Mouse (Mus musculus) frontal cortex, postnatal 25 days (tissue): ENCODE measurements around the gene Slc25a39.
A peak's percentile ranks its signal among the peaks of the same experiment; 100 is the strongest.
"Not testable (repeated sequence)": the region's sequence is repeated elsewhere in the genome, so short reads cannot be mapped to it uniquely, and the experiment has no call there.

Experiments used
- DNase-seq, 2 experiments: peaks; one replicate each; pipeline ENCODE4 v3.0.0; 2022; ENCODE audit warnings: low spot score in 2 of 2

Slc25a39 gene

DNA sequence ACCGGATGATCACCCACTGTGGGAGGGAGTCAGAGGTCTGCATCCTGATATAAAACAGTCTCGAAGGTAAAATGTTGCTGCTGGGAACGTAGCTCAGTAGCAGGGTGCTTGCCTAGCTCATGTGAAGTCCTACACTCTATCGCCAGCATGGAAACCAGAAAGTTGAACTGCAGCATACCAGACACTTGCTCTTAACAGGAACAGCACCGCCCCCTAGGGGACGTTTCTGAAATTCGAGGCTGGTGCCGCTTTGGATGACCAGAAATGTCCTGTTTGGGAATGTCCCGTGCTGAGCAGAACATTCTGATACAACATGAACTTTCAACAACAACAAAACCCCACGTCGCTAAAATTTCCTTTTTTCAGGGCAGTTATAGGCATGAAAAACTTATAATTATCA lies 4.0 kb upstream of the Slc25a39 start:
- peak; percentile 84 to 91 for DNase-seq

DNA sequence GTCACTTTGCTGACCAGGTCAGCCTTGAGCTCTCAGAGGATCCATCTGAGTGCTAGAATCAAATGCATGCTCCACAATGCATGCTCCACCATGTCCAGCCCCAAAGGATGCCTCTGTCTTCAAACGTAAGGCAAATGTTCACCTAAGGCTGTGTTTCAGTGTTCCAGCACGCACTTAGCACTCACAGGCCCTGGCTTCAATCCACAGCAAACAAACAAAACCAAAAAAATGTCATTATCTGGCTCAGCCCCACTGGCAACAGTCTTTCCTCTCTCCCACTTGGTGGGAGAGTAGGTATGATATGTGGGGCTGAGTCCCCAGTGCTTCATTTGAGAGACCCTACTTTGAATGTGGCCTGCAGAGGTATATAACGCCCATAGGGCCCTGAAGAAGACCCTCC lies 3.3 kb upstream of the Slc25a39 start:
- no peak for DNase-seq

DNA sequence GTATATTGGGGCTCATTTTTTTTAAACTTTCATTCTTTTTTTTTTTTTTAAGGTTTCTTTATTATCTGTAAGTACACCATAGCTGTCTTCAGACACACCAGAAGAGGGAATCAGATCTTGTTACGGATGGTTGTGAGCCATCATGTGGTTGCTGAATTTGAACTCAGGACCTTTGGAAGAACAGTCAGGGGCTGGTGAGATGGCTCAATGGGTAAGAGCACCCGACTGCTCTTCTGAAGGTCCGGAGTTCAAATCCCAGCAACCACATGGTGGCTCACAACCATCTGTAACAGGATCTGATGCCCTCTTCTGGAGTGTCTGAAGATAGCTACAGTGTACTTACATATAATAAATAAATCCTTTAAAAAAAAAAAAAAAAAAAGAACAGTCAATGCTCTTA lies 2.6 kb upstream of the Slc25a39 start:
- not testable (repeated sequence) for DNase-seq

DNA sequence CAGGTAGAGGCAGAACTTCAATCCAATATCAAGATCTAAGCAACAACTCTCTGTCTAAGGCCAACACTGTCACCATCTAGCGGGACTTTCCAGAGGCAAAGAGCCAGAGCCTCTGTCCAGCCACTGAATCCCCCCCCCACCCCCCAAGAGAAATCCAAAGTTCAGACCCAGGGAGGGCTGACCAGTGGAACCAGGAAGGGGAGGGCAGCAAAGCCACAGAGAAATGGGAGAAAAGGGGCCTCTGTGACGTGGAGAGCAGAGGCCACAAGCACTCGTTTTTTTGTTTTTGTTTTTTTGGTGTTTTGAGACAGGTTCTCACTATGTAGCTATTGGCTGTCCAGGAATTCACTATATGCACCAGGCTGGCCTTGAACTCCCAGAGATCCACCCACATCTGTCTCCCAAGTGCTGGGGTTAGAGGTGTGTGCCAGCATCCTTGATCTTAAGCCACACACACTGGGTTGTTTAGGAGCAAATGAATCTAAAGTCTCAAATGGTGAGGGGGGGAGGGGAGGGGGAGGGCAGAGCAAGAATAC lies 2.1 kb upstream of the Slc25a39 start:
- no peak for DNase-seq

DNA sequence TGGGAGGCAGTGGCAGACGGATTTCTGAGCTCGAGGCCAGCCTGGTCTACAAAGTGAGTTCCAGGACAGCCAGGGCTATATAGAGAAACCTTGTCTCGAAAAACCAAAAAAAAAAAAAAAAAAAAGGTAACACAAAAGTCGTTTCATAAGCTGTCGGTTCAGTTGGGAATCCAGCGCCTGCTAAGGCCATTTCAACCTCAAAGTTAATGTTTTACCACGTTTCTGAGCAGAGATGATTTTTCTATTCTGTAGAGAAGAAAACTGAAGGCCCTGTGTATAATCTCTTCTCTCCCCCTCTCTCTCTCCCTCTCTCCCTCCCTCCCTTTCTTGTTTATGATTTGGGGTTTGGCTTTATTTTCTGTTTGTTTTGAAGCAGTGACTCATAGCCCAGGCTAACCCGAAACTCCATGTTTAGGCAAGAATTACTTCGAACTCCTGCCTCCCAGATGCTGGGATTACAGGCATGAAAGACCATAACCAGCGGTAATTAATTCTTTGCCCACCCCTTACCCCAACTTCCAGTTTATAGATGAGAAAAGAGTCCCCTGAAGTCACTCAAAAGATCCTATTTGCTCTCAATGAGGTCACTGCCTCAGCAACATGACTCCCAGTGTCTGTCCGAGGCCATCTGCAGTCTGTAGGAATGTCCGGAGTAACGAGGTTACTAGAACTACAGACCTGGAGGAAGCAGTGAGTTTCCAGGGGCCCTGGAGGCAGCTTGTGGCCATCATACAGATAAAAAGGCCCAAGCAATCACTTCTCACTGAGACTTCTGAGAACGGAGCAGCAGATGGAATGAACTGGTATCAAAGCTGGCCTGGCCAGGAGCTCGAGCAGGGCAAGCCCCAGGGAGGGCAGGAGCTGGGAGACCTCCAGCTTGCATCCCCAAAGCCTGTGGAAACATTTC lies 1.4 kb upstream of the Slc25a39 start:
- DNase-seq = no peak

DNA sequence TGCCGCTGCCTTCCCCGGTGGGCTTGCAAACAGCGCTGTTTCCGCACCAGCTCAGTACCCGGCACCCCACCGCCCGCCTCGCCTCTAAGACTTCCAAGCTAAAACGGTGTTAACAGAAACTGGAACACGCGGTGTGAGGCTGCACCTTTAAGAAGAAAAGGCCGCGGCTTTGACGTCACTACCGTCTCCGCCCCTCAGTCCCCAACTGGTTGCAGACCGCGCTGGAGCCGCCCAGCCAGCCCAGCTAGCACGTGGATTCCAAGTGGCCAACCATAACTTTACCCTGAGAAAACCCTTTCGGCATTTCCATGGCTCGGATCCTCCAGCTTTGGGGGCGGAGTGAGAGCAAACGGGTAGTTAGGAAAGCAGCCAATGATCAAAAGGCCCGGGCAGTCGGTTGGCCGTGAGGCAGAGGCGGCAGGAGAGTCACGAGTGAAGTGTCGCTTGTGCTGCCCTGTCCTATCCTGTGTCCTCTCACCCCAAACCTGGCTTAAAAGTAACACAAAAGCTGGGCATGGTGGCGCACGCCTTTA lies 664 bp upstream of the Slc25a39 start:
- peak; percentile 86 to 93 for DNase-seq

DNA sequence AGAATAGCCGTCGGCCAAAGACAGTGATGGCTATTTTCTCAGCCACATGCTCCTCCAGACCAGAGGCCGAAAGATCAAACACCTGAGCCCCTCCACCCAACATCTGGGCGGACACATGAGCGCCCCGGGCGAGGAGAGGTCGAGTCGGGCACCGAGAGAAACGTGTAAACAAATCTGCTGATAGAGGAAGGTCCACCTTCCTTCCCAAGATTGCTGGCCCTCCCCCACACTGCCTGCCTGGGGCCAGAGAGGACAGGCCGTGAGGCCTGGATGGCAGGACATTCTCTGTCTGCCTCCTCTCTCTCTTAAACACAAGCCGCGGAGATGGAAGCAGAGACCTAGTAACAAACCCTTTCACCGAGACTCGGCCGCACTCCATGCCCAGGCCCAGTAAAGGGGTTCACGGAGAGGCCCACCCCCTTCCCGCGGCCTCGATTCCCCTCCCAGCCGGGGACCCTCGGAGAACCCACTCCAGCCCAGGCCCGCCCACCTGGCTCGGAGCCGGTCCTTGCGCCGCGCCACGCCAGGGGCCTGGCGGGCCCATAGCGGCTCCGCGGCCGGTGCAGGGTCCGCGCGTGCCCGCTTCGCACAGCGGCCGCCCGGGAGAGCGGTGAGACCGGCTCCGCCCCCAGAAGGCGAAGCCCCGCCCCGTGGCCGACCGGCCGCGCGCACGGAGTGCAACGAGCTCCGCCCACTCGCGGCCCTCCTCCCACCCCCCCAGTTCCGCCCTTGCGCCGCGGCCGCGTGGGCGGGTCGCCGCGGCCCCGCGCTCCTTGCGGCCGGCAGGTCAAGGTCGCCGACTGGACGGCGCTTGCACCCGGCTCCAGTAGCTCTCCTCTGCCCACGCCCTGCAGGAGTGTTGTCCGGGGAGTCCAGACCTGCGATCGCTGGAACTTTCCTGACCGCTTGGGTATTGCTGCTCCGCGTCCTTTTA lies 579 bp downstream of the Slc25a39 start:
- peak; percentile 71 to 78 for DNase-seq

DNA sequence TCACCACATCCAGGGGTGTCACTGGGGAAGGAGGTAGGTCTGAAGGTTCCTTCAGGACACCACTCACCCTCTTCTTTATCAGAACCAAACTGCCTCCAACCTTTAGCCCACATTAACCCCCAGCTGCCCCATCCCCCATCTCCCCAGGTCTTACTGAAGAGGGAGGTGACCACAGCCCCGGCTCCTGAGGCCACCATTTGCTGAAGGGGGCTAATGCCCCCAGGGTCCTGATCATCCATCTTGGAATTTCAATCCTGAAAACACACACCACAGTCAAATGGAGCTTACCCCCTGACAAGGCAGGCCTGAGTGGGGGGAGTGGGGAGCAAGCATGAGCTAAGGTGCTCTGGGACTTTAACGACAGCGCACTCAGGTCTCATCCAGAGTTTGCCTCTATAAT lies 1.3 kb downstream of the Slc25a39 start:
- DNase-seq = no peak

DNA sequence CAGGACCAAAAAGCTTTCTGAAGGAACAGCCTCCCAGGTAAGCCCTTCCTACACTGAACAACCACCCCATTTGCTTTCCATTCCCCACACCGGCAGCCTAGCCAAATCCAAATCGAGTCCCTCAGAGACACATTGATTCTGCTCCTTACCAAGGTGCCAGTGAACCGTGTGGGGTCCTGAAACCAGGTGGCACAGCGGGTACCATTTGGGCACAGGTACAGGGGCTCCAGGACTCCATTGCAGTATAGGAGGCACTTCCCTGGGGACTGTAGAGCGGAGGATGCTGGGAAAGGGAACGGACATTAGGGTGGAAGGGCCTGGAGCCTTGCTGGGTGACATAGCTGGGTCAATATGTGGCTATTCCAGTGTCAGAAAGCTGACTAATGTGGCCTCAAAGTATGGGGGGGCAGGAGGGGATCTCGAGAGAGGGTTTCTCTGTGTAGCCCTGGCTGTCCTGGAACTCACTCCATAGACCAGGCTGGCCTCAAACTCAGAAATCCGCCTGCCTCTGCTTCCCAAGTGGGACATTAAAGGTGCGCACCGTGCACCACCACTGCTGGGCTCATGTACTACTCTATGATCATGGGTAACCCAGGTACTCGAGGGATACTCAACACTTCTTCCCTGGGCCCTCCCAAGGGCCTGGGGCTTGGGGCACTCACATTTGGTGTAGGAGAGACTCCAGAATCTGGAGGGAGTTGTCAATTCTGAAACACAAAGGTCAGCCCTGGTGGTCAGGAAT lies 2.0 kb downstream of the Slc25a39 start:
- DNase-seq = no peak

DNA sequence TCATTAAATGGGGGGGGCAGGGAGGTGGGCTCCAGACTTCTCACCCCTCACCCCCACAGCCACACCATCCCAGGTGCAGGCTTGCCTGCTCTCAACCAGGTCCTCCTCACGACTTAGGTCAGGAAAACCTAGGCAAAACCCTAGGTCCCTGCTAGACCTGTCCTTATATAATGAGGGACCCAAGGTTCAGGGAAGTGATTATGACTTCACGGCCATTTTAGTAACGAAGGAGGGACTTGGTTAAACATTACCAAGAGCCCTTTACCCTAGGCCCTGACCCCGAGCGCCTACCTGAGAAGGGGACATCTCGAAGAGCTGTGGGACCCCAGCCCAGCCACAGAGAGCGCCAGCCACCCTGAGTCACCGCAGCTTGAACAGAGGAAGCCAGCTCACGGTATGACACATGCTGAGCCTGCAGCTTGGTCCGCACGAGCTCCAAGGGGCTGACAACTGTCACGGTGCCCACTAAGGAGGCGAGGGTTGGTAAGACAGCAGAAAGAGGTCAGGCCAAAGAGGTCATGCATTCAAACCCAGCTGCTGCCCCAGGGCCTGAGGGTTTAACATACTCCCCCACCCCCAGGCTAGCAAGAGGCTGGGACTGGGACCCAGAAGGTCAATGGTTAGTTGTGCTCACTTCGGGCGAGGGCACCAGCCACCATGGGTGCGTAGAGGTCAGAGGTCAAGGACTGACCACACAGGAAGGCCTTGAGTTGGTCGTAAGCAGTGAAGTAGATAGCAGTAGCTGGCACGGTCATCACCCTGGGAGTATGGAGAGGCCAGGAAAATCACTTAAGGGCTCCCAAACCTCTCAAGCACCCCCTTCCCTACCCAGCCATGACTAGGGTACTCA lies 3.4 kb downstream of the Slc25a39 start:
- no peak for DNase-seq

DNA sequence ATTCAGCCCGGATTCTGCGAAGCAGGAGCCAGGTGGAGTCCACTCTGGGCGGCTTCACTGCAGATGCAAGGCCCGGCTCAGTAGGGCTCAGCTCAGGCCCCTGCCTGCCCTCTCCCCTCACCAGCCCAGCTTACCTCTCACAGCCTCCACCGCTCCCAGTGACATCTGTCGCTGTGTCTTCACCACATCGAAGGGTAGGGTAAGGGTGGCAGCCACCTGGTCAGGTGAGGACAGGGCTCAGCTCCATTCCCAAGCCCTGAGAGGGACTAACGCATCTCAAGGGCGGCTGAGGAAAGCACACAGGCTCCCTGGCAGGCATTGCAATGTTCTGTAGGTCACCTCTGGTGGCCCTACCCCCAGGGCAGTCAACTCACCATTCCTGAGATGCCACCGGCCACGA lies 4.1 kb downstream of the Slc25a39 start:
- DNase-seq = no peak

DNA sequence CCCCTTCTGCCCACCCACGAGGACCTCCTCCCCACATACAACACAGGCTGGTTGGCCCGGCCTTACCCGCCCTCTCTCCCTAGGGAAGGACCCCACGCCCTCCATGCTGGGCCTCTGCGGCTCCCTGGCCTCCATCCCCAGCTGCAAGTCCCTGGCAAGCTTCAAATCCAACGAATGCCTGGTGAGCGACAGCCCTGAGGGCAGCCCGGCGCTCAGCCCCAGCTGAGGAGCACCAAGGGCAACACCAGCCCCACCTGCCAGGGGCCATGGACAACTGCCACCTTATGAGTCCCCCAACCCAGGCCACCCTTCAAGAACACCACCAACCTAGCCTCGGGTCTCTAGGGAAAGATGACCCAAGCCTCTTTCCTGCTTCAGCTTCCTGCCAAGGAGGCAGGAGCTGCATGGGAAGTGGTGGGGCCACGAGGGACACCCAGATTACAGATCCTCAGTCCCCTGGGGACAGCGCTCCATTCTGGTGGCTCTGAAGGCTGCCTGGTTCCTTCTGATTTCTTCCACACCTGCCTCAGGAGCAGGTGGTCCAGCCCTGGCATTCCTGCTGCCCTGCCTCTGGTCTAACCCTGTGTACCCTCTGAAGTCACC lies 5.7 kb downstream of the Slc25a39 start:
- DNase-seq = no peak

DNA sequence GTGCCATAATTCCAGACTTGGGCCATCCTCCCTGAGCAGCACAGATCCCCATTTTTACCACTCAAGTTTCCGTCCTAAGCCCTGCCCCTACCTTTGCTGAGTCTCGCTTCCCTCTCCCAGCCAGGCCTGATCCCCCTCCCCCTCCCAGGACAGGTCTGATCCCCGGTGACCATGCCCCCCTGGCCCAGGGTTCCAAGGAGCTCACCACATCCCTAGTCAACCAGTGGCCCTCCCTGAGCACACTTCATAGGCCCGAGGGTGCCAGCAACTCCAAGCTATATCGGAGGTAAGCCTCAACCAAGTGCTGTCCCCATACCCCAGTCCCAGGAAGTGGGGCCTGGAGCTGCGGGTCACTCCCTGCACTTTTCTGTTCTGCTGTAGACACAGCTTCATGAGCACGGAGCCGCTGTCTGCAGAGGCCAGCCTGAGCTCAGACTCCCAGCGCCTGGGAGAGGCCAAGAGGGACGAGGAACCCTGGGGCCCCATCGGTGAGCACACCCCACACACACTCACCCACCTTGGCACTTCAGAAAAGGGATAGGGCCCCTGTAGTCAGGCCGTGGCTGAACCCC lies 7.1 kb downstream of the Slc25a39 start:
- no peak for DNase-seq

DNA sequence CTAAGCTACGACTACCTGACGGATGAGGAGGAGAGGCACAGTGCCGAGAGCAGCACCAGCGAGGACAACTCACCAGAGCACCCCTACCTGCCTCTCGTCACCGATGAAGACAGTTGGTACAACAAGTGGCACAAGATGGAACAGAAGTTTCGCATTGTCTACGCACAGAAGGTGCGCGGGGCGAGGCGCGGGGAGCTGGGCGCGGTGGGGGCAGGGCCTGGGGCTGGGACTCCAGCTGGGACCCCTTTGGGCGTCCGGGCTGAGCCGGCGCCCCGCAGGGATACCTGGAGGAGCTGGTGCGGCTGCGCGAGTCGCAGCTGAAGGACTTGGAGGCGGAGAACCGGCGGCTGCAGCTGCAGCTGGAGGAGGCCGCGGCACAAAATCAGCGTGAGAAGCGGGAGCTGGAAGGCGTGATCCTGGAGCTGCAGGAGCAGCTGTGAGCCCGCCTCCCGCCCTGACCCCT lies 8.1 kb downstream of the Slc25a39 start:
- peak in 1 of 2 experiments; percentile 10 for DNase-seq

DNA sequence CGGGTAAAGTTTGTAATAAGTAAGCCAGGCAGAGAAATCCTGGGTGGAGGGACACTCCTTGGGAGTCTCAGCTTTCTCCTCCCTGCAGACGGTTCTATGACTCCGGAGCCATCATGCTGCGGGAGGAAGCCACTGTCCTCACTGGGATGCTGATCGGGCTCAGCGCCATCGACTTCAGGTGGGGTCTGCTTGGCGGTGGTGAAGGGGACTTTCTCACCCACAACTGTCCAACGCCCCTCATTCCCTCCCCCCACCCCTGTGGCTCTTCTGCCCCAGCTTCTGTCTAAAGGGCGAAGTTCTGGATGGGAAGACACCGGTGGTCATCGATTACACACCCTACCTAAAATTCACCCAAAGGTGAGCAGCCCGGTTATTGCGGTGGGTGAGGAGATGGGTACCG lies 8.6 kb downstream of the Slc25a39 start:
- DNase-seq = no peak

DNA sequence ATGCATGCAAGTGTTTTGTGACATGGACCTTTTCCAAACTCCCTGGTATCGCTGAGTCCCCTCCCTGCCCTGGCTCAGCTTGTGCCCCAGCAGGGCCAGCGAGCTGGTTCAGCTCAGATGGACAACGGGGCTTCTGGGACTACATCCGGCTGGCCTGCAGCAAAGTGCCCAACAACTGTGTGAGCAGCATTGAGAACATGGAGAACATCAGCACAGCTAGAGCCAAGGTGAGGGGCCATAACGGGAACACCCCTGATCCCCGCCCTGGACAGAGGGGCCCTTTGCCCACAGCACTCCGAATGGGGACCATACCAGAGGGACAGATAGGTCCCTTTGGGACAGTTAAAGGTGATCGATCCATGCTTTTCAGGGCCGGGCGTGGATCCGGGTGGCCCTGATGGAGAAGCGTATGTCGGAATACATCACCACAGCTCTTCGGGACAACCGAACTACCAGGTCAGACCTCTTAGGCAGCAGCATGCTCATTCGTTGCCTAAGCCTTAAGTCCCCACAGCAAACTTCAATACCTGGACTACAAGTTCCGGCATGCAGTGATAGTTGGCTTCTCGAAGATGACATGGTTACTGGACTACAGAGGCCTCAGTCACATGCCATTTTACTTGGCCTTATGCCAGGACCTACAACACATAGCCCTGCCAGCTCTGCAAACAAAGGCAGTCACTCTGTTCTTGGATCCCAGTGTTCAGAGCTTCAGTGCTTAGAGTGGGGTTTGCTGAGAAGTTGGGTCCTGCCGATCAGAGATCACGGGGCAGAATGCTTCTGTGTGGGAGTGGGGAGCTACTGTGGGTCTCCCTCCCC lies 9.5 kb downstream of the Slc25a39 start:
- DNase-seq = peak in 1 of 2 experiments; percentile 8

DNA sequence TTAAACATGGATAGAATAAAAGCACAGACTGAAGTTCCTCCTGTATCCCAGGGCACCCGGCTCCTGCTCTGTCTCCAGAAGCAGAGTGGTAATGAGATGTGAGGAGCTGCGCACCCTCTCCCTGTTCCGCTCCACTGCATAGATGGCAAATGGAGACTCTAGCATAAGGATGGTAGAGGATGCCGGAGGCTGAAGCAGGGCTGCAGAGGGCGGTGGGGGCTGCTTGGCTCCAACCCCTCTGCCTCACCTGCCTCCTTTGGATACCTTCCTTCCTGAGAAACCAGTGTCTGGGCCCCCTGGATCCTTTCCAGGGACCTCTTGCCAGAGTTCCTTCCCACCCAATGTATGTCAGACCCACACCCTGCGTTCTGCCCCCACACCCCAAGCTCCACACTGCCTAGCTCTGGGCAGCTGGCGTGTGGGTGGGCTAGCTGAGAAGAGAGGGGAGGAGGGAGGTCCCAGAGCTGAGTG lies 11.0 kb downstream of the Slc25a39 start:
- DNase-seq = peak in 1 of 2 experiments; percentile 33

DNA sequence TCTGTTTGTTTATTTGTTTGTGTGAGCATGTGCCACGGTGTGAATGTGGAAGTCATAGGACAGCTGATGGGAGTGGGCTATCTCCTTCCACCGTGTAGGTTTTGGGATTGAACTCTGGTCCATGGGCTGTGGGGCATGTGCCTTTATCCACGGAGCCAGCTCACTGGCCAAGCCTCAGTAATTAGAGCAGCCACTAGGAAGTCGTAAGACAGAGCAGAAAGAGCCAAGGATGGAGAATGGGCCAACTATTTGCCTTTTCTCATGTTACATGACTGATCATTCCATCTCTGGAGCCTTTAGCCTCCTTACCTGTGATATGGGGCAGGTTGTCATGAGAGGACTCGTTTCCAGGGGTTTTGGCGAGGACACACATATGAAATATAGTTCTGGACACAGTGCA lies 11.5 kb downstream of the Slc25a39 start:
- no peak for DNase-seq
